Mouse (Mus musculus) bone marrow, adult 2 months (tissue): ENCODE measurements around the gene Psmb3.

Experiments used
- CTCF ChIP-seq: fragments of 200-500 bp; IDR thresholded peaks from 2 replicates; pipeline ENCODE4 v1.5.1; 2011; ENCODE audit warnings: low read length, control low read depth; ENCODE audit not compliant: control insufficient read depth, insufficient read depth
- POLR2A ChIP-seq: fragments of 200-500 bp; IDR thresholded peaks from 2 replicates; pipeline ENCODE4 v1.6.1; 2011; ENCODE audit warnings: low read depth, mild to moderate bottlenecking, control low read depth, low read length, borderline replicate concordance; ENCODE audit not compliant: control insufficient read depth

GRCm38 (mm10) chr11:97700746-97701580, 2.2 kb upstream of the Psmb3 start:
- TF ChIP-seq CTCF: no peak
- no peak for TF ChIP-seq POLR2A
